Mouse (Mus musculus) megakaryocyte, embryonic 14.5 days (primary cell): ENCODE results near the gene Dnajc21.

Experiments
- FLI1 ChIP-seq: IDR thresholded peaks from 2 replicates; pipeline ENCODE4 v1.6.1; 2012; ENCODE audit warnings: low read length, inconsistent platforms, mixed read lengths
- GATA1 ChIP-seq: IDR thresholded peaks from 3 replicates; pipeline ENCODE4 v1.6.1; 2012; ENCODE audit warnings: mixed read lengths, low read length, inconsistent platforms, borderline replicate concordance

- TF ChIP-seq GATA1 (no peak), FLI1 (no peak)
Observed at GRCm38 (mm10) chr15:10426124-10426523, 44.2 kb downstream of the Dnajc21 start.
